Mouse (Mus musculus): ENCODE data around the gene Chaf1a.

The Chaf1a gene

DNA sequence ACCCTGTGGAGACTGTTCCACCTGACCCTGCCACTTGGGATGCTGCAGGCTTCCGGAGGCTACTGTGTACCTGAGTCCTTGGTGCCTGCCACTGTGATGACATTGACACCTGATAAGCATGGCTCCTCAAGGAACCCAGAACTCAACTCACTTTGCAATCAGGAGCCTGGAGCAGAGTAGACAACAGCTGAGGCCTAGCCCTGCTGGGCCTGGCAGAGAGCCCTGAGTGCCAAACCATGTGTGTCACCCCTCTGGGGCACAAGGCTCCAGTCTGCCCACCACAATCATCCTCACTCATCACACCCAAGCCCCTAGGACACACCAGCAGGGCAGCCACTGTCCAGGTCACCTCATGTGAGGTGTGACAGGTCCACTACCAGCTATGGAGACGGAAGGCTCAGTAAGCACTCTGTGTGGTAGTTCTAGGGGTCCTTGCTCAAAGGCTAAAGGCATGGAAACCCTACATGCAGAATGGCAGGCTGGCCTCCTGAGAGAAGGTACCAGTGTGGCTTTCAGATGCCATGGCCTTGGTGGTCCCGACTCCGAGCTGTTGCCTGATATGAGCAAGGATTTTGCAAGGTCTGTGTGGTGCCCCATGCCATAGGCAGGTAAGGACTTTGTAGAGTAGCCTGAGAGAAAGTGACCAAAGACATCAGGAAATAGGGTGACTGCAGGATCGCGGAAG is 19.7 kb upstream of the Chaf1a start:
- WGBS: 85% methylated on average over 6 of the region's 6 CpGs

DNA sequence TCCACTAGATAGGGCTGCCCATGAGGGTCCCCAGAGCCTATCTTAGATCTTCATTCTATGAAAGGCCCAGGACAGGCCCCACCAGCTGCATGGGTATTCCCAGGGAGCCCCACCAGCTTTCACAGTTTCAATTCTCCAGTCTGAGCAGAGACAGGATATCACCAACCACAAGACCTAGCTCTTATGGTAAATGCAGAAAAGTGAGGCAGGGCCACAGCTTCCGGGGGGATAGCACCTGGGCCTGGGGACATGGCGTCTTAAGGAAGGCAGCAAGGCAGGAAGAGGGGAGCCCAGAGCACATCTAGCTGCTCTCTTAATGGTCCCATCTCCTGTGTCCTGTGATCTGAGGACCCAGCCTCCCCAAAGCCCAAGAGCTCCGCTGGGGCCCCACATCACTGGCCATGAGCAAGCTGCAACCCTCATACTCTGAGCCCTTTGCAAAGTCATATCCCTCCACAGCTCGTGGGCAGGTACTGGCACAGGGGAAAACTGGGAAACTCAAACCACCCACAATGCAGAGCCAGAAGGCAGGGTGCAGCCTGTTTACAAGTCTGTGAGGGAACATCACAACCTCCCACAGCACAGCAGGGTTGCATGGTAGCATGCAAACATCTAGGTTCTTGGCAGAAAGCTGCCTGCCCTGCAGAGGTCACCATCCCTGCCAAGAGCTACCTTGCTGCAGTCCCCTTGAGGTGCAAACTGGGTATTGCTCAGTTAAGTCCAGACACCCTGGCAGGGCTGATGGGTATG is 18.9 kb upstream of the Chaf1a start:
- 59% methylated on average over 4 of the region's 4 CpGs for WGBS

DNA sequence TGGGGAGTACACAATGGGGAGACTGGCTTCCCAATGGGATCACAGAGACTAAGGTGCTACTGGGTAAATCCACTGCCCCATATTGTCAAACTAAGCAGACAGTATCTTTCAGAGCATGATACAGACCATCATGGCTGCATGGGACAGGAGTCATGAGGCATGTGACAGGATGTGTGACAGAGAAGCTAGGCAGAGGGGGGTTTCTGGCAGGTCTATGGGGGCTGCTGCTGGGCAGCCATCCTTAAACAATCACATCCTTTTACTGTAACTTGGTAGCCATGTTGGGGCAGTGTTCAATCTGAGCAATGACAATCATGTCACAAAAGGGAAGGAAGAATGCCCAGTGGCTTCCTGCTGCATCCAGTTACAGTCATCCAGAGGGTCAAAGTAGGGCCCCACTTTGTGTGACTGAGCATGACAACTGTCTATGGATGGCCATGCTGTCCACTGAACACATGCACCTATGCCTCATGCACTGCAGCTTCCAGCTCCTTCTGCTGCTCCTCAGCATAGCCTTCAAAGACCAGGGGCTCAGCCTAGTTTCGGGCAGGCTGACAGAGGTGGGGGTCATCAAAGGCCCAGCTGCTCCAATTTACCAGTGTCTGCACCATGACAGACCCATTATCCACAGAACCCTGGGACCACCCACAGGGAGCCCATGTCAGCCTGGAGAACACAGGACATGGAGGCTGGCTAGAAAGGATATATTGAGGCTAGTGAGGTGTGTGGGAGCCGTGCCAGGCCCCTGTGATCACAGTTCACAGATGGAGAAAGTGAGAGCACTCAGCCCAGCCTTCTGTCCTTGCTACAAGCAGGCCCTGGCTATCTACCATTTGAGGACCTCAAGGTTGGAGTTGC is 17.9 kb upstream of the Chaf1a start:
- WGBS: 78% methylated on average over 2 of the region's 2 CpGs

DNA sequence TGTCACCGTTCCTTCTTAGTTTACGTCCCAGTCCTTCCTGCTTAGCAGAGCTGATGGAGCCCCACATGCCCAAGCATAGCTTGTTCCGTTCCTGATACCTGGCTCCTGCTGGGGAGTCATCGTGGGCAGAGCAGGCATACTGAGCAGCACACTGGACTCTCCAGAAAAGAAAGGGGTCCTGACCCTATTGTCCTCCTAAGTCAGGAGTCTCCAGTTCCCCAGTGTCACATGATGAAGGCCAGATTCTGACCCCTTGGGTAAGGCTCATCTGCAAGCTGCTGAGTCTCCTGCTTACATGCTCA is 17.3 kb upstream of the Chaf1a start:
- 64% methylated on average over 4 of the region's 4 CpGs for WGBS

DNA sequence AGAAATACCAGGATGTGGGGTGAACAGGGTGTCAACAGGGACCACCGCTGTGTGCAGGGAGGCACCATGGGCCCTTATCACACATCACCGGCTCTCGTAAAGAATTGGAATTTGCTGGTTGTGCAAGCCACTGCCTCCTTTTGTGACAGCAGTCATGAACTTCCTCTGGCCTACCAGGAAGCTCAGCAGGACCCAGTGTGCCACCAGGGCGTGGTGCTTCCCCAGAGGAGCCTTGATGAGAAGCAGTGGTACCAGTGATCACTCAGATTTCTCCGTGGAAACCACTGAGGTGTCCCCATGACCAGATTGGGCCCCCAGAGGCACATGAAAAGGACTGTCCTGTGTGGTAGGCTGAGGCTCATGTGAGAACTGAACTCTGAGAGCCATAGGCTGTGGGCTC is 16.9 kb upstream of the Chaf1a start:
- WGBS: 80% methylated on average over 5 of the region's 5 CpGs

DNA sequence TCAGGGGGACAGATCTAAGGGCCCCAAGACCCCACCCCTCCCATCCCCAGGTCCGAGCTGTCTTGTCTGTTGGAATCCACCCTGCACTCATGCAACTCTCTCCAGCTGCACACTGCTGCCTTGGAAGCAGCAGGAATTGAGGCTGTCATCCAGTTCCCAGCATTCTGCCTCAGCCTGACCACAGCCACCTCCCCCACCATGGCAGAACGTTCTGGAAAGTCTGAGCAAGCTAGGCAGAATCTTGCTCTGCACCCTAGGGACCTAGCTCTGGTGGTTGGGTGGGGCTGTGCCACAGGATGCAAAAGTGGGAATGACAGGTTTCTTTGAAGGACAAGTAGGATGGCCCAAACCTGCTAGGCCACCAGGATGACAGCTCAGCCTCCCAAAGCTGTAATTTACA is 15.8 kb upstream of the Chaf1a start:
- 32% methylated on average over 2 of the region's 2 CpGs for WGBS

DNA sequence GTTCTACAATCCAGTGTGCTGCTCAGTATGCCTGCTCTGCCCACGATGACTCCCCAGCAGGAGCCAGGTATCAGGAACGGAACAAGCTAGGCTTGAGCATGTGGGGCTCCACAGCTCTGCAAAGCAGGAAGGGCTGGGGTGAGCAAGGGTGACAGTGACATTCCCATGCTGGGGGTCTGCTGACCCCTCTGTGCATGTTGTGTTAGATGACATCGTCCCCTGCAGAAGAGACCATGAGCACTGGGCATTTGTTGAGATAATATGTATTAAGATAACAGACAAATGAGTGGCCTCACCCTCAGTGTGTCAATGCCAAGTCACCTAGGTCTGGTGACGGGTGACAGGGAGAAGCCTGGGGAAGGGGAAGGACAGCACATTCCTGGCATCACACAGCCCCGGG is 15.3 kb upstream of the Chaf1a start:
- WGBS: 69% methylated on average over 5 of the region's 5 CpGs

DNA sequence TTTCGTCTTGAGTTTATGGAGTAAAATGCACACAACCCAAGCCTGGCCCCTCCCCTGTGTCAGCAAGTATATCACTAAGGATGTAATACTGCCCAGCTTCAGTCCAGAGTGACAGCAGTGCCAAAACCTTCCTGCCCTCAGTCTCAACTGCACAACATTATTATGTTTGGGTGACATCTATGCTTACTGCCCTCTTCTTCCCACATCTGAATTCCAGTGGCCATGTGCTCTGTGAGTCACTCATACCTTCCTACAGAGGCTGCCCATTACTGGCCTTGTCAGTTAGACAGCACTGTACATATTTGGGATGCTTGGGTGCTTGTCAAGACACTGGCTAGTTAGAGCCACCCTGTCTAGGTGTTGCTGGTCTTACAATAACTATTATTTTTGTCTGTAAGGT is 13.9 kb upstream of the Chaf1a start:
- WGBS: 79% methylated on average over 1 of the region's 1 CpGs

DNA sequence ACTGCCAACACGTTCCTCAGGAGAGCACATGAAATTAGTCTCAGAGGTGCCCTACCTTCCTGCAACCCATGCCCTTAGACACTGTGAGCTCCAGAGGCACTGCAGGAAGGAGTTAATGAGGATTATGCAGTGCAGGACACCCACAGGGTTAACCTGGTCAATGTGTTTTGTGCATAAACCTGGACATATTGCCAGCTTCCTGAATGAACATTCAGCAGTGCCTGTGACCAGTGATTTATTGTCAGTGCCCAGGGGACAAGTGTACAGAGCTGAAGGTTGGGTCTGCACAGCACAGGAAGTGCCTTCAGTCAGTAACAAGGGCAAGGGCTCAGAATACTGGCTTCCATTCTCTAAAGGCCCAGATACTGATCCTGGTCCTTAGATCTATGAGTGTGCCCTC is 13.4 kb upstream of the Chaf1a start:
- WGBS: 76% methylated on average over 1 of the region's 1 CpGs

DNA sequence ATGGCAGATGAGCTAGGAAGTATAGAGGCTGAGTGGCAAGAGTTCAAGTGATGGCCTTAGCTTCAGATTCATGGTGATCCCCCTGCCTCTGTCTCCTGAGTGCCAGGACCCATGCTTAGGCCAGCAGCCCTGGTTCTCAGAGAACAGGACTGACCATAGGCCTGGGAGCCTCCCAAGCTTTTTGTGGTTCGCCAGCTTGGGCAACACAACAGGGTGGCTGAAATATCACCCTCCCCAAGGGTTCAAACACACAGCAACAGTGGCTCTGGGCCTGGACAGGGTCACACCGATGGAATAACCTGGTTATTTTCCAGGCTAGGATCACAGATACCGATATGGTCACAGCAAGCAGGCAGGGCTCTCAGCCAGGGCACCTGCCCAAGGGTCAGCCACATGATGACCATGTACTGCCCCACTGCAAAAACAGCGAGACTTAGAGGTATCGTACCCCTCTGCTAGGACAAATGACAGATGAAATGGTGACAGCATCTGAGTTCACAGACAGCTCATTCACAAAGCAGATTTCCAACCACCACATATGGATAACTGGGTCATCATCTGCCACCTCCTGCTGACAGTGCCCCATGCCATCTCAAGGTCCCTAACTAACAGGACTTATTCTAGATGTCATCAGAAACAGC is 12.3 kb upstream of the Chaf1a start:
- 66% methylated on average over 5 of the region's 5 CpGs for WGBS

DNA sequence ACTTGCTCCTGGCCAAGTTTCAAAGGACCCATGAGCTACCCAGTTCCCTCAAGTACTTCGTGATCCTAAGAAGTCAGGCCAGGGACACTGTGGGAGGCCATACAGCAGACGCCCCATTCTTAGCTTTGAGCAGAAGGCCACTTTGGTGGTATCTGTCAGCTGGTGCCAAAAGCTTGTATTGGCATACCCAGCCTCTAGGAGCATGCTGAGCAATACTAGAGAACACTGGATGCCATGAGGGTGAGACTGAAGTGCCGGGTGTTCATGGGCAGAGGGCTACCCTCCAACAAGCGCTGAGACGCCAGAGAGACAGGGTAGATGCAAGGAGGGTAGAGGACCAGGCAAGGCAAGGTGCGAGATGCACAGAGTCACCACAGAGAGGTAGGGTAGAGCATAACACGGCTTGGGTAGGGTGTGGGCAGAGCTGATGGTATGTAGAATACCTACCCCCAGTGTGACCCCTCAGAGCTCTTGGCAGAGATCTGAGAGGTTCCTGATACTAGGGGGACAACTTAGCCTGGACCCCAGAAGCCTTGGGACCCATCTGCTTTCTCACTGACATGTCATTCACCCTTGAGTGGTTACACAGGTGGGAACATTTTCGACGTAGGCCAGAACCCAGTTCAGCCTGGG is 9.9 kb upstream of the Chaf1a start:
- WGBS: 66% methylated on average over 9 of the region's 9 CpGs

DNA sequence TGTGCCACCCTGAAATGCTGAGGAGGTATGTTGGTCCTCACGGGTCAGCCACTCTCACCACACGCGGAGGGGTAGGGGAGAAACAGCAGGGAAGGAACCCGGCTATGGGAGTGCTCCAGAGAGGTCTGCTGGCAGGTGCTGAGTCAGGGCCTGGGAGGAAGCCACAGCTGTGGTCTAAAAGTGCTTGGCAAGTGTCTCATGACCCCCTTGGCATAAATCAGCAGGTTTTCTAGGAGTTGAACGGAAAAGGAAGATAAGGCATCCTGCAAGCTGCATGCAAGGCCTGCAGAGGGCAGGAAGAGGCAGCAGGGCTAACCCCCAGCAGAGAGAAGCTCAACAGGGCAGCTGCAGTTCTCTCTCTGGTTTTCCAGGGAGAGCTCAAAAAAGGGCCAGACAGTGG is 9.3 kb upstream of the Chaf1a start:
- WGBS: 39% methylated on average over 5 of the region's 5 CpGs

DNA sequence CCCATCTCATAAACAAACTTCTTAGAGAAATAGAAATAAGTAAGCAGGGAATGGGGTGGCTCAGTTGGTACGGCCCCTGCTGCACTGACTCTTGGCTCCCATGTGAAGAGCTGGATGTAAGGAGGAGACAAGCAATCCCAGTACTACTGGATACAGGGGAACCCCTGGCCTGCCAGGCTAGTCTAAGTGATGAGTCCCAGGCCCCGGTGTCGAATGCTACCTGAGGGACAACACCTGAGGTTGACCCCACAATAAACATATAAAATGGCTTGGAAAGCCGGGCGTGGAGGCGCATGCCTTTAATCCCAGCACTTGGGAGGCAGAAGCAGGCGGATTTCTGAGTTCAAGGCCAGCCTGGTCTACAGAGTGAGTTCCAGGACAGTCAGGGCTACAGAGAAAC is 8.8 kb upstream of the Chaf1a start:
- WGBS: 94% methylated on average over 7 of the region's 7 CpGs

DNA sequence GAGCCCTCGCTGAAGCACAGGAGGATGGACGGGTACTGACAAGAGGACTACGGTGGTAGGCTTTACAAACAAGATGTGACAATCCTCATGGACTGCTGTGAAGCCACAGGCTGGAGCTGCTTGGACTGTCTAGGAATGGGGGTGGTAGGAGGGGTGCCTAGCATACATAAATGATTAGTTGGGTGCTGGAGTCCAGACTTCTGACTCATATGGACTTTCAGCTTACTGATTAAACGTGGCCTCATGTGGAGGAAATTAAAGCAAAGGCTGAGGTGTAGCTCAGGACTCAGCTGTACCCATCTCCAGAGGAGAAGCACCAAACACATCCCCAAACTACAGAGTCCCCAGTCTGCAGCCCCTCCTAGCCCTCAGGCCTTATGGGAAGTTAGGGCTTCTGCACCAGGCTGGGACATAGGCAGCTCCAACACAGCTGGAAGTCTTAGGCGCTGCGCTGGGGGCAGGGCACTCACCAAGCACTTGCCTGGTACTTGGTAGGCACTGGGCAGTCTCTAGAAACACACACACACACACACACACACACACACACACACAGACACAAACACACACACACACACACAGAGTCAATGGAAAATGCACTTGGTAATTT is 8.0 kb upstream of the Chaf1a start:
- WGBS: 47% methylated on average over 6 of the region's 6 CpGs

DNA sequence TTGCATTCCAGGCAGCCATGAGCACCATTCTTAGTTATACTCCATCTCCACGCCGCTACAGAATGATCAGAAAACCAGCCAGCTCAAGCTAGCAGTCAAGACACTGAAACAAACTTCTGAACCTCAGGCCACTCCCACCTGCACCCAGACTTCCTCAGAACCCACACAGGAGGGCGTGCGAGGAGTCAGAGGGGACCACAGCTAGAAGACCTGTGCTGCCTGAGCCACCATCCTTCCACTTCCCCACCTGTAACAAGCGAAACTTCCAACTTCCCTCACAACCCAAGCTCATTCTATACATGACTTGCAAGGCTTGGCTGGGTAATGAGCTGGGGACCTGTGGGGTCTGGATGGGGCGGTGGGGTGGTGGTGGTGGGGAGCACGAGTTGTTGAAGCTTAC is 7.4 kb upstream of the Chaf1a start:
- WGBS: 65% methylated on average over 7 of the region's 7 CpGs

DNA sequence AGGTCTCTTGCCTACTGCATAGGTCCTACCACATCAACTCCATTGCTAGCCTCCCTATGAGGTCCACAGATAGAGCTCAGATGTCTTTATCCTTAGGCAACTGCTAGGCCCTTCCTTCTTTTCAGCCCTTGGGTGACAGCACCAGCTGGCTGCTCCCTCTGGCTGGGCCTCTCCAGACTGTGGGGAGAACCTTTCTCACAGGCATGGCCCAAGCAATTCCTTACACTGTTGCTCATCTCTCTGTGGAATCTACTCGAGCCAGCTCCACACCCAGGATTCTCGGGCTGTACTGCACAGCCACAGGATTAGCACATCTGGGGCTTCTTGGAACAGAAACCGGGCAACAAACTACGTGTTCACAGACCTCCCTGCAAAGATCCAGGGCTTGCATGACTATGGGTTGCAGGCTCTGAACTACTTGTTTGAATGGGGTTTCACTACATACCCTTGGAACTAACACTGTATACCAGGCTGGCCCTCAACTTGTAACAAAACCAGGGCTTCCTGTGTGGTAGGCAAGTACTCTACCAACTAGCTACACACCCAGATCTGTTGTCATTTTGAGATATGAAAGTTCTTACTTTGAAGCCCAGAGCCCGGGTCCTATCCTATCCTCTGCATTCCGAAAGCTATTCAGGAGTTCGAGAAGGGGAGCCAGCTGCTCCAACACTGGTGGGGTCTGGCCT is 6.1 kb upstream of the Chaf1a start:
- WGBS: 79% methylated on average over 7 of the region's 7 CpGs

DNA sequence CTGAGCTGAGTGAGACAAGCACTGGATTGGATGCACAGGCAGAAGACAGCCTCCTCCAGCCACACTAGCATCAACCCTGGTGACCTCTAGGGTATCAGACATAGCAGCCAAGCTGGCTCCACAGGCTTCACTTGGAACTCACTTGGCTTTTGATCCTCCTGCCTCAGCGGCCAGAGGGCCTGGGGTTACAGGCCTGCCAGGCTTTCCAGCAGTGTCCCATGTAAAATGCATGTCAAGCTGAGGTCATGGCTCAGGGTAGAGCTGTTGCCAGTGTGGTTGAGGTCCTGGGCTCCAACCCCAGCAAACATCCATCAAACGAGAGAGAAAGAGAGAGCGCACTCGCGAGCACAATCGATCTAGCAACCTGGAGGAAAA is 5.5 kb upstream of the Chaf1a start:
- 79% methylated on average over 6 of the region's 6 CpGs for WGBS

DNA sequence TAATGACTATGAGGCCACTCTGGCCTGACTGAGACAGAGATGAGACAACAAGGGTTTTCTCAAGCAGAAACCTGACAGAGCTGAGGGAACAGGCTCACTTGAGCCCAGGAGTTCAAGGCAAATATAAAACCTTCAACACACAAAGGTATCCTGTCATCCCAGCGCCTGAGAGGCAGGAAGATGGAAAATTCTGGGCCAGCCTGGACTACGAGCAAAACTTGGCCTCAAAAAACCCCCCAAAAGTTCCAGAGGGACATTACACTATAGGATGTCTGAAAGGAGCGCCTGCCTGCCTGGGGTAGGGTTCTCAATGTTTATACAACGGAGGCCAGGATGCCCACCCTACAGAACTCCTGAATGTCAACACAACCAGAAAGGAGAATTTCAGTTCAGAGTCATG is 5.0 kb upstream of the Chaf1a start:
- WGBS: 71% methylated on average over 4 of the region's 4 CpGs

DNA sequence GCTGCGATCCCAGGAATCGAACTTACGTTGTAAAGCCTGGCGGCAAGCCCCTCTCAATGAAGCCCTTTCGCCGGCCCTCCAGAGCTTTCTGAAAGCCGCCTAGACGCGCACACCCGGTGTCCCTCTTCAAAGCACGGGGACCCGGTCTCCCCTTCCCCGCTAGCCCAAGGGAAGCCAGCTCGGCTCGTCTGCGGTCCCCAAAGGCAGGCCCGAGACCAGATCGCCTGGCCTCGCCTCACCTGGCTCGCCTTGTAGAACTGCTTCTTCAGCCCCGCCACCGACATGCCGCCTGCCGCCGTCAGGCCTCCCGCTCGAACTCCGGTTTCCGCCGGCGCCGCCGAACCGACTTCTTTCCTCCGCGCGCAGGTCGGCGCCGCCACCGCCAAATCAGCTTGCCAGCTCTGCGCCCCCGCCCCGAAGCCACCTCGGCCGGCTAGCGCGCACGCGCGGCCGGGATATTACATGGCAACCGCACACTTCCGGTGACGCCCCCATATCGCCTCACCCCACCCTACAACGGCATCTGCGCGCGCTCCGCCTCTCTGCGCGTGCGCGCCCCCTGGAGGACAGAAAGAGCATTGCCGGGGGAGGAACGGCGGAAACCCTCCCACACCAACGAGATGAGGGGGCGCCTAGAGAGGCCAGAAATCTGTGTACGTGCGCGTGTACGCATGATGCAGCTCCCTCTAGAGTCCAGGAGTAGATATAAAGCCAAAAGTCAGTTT is 3.9 kb upstream of the Chaf1a start, which contains the start of gene Sh3gl1:
TSS of gene Sh3gl1 (minus strand) at position 460 of the 725 bp plus-strand sequence.
- WGBS: under 1% methylated on average over 74 of the region's 74 CpGs

DNA sequence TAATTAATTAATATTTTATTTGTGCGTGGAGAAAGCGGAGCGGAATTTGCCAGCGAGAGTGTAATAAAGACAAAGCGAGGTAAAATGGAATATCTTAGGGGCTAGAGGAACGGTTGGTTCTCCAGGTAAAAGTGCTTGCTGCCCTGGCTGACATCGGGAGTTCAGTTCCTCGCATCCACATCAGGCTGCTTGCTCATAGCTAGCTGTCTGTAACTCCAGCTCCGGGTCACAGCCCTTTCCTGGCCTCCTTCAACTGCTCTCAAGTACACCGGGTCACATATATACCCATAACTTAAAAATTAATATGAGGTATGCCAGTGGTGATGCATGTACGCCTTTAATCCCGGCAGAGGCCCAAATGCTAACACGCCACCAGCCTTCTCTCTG is 3.3 kb upstream of the Chaf1a start:
- WGBS: 38% methylated on average over 13 of the region's 13 CpGs
